Mouse (Mus musculus): Measurements from ENCODE around the gene Ntn1. TPM values are rescaled to one million over a fixed set of nuclear protein-coding genes. Genes with fewer than 3 reads are reported as not detected.

Gene Ntn1
- polyA plus RNA-seq, 1 experiment from 2014 or later = 11.8 TPM

- Histone ChIP-seq H3K27me3 (ENCODE audit: insufficient read depth, low read length) (no peaks in the 10 kb centered on the region), H3K9ac (ENCODE audit: low read depth, low read length) (no peak overlapping the region), H3K9me3 (replicated peaks; ENCODE audit: low read length) (no peaks in the 10 kb centered on the region), H3K4me2 (ENCODE audit: low read length) (no peak overlapping the region), H3K4me1 (replicated peaks; ENCODE audit: insufficient read depth, low read length) (0 out of 2 replicates have a peak, but pooled peaks cover 4% of the 10 kb centered on the region), H3K36me3 (ENCODE audit: insufficient read depth, low read length) (no peaks in the 10 kb centered on the region), H3K4me3 (replicated peaks; ENCODE audit: low read depth, low read length) (no peak overlapping the region), H3K27ac (no peak overlapping the region)
- peak; percentile 51 for DNase-seq (ENCODE audit: low spot score)
- 59% methylated on average over 18 of the region's 18 CpGs for WGBS
- ATAC-seq (replicated peaks; ENCODE audit: low FRiP score, low read depth) = no peak
- 0 out of 2 replicates have a peak, but pooled peaks have one; percentile 6 for TF ChIP-seq CTCF (IDR thresholded peaks at IDR 0.05; ENCODE audit: low read depth)
Measured at GRCm38 (mm10) chr11:68228941-68229665, 171.5 kb downstream of the Ntn1 start.

DNA sequence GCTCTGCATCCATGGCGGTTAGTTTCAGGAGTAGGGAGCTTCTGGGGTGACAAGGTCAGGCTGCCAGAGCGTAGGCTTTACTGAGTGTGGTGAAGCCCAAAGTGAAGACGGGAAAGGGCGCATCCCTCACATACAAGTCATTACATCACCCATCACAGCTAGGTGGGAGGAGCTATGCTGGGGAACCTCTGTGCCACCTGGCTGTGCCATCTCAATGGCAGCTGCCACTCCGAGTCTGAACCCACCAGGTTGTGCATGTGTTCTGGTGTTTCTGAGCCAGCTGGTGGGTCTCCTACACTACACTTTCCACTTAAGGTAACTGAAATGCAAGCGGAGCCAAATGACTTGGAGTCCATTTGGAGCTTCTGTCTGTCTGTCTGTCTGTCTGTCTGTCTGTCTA is 172.8 kb downstream of the Ntn1 start:
- Histone ChIP-seq H3K4me2 (ENCODE audit: low read length) (no peak overlapping the region), H3K9me3 (replicated peaks; ENCODE audit: low read length) (no peaks in the 10 kb centered on the region), H3K4me1 (replicated peaks; ENCODE audit: insufficient read depth, low read length) (0 out of 2 replicates have a peak, but pooled peaks cover 4% of the 10 kb centered on the region), H3K27me3 (ENCODE audit: insufficient read depth, low read length) (no peaks in the 10 kb centered on the region), H3K9ac (ENCODE audit: low read depth, low read length) (no peak overlapping the region), H3K27ac (no peak overlapping the region), H3K36me3 (ENCODE audit: insufficient read depth, low read length) (no peaks in the 10 kb centered on the region), H3K4me3 (replicated peaks; ENCODE audit: low read depth, low read length) (no peak overlapping the region)
- DNase-seq (ENCODE audit: low spot score) = no peak
- no peak for TF ChIP-seq CTCF (IDR thresholded peaks at IDR 0.05; ENCODE audit: low read depth)
- ATAC-seq (replicated peaks; ENCODE audit: low FRiP score, low read depth) = no peak
- WGBS = 88% methylated on average over 6 of the region's 6 CpGs

- no peak overlapping the region for H3K4me2 ChIP-seq (ENCODE audit: low read length)
- H3K4me3 ChIP-seq (replicated peaks; ENCODE audit: low read depth, low read length) = no peak overlapping the region
- H3K27ac ChIP-seq = no peak overlapping the region
- 67% methylated on average over 5 of the region's 5 CpGs for WGBS
- ATAC-seq (replicated peaks; ENCODE audit: low FRiP score, low read depth) (no peak), DNase-seq (ENCODE audit: low spot score) (no peak)
- no peaks in the 10 kb centered on the region for H3K27me3 ChIP-seq (ENCODE audit: insufficient read depth, low read length)
- 0 out of 2 replicates have a peak, but pooled peaks cover 4% of the 10 kb centered on the region for H3K4me1 ChIP-seq (replicated peaks; ENCODE audit: insufficient read depth, low read length)
- no peak for TF ChIP-seq CTCF (IDR thresholded peaks at IDR 0.05; ENCODE audit: low read depth)
- H3K9ac ChIP-seq (ENCODE audit: low read depth, low read length) = no peak overlapping the region
- no peaks in the 10 kb centered on the region for H3K36me3 ChIP-seq (ENCODE audit: insufficient read depth, low read length)
- no peaks in the 10 kb centered on the region for H3K9me3 ChIP-seq (replicated peaks; ENCODE audit: low read length)
Measured at GRCm38 (mm10) chr11:68226654-68227057, 174.0 kb downstream of the Ntn1 start.

- Histone ChIP-seq H3K9ac (ENCODE audit: low read depth, low read length) (no peak overlapping the region), H3K4me3 (replicated peaks; ENCODE audit: low read depth, low read length) (no peak overlapping the region), H3K9me3 (replicated peaks; ENCODE audit: low read length) (no peaks in the 10 kb centered on the region), H3K4me1 (replicated peaks; ENCODE audit: insufficient read depth, low read length) (peaks cover under 1% of the 10 kb centered on the region; the same call in 1 of the 2 replicates), H3K36me3 (ENCODE audit: insufficient read depth, low read length) (no peaks in the 10 kb centered on the region), H3K4me2 (ENCODE audit: low read length) (no peak overlapping the region), H3K27ac (no peak overlapping the region), H3K27me3 (ENCODE audit: insufficient read depth, low read length) (no peaks in the 10 kb centered on the region)
- peak; percentile 31; the same call in 1 of the 2 replicates for TF ChIP-seq CTCF (IDR thresholded peaks at IDR 0.05; ENCODE audit: low read depth)
- ATAC-seq (replicated peaks; ENCODE audit: low FRiP score, low read depth) (no peak), DNase-seq (ENCODE audit: low spot score) (no peak)
- 66% methylated on average over 13 of the region's 13 CpGs for WGBS
Measured at GRCm38 (mm10) chr11:68223143-68223542, 177.5 kb downstream of the Ntn1 start.

GRCm38 (mm10) chr11:68222209-68222608 is 178.4 kb downstream of the Ntn1 start:
- DNase-seq (ENCODE audit: low spot score) (no peak), ATAC-seq (replicated peaks; ENCODE audit: low FRiP score, low read depth) (no peak)
- Histone ChIP-seq H3K4me2 (ENCODE audit: low read length) (no peak overlapping the region), H3K27ac (no peak overlapping the region), H3K27me3 (ENCODE audit: insufficient read depth, low read length) (no peaks in the 10 kb centered on the region), H3K9me3 (replicated peaks; ENCODE audit: low read length) (no peaks in the 10 kb centered on the region), H3K4me3 (replicated peaks; ENCODE audit: low read depth, low read length) (no peak overlapping the region), H3K36me3 (ENCODE audit: insufficient read depth, low read length) (no peaks in the 10 kb centered on the region), H3K9ac (ENCODE audit: low read depth, low read length) (no peak overlapping the region), H3K4me1 (replicated peaks; ENCODE audit: insufficient read depth, low read length) (peaks cover 3% of the 10 kb centered on the region; the same call in 1 of the 2 replicates)
- WGBS = 88% methylated on average over 7 of the region's 7 CpGs
- no peak for TF ChIP-seq CTCF (IDR thresholded peaks at IDR 0.05; ENCODE audit: low read depth)

GRCm38 (mm10) chr11:68220733-68221132 is 179.9 kb downstream of the Ntn1 start:
- Histone ChIP-seq H3K4me2 (ENCODE audit: low read length) (no peak overlapping the region), H3K27ac (no peak overlapping the region), H3K36me3 (ENCODE audit: insufficient read depth, low read length) (no peaks in the 10 kb centered on the region), H3K9ac (ENCODE audit: low read depth, low read length) (no peak overlapping the region), H3K9me3 (replicated peaks; ENCODE audit: low read length) (no peaks in the 10 kb centered on the region), H3K27me3 (ENCODE audit: insufficient read depth, low read length) (no peaks in the 10 kb centered on the region), H3K4me1 (replicated peaks; ENCODE audit: insufficient read depth, low read length) (peaks cover 3% of the 10 kb centered on the region; the same call in 1 of the 2 replicates), H3K4me3 (replicated peaks; ENCODE audit: low read depth, low read length) (no peak overlapping the region)
- ATAC-seq (replicated peaks; ENCODE audit: low FRiP score, low read depth) (no peak), DNase-seq (ENCODE audit: low spot score) (no peak)
- 92% methylated on average over 4 of the region's 4 CpGs for WGBS
- no peak for TF ChIP-seq CTCF (IDR thresholded peaks at IDR 0.05; ENCODE audit: low read depth)
